ENCODE assay signal across 10 mouse cellular contexts in genomic region chr12:110189329-110189642, GRCm38 (mm10).
DNase-seq lines count a peak whose midpoint lies in the region; ATAC-seq lines count a peak whose summit lies in the region.
"Had no signal": no experiment of that assay in that cellular context is flagged by ENCODE, and none has a peak within 500 bp of the region (broad histone marks: within the 10 kb centered on the region; RNA-seq: fewer than 3 reads in every experiment).

No protein-coding gene starts in this region.

- no peak overlapping the region for H3K27ac ChIP-seq in liver, embryonic 11.5 days (ENCODE audit: low read depth, low read length)
- H3K27ac ChIP-seq in liver, embryonic 12.5 days = no peak overlapping the region
- peak overlapping the region; percentile 96 for H3K27ac ChIP-seq in forebrain, embryonic 12.5 days
- H3K27ac ChIP-seq: liver, embryonic 15.5 days had no signal

- no peak overlapping the region for H3K9ac ChIP-seq in liver, embryonic 11.5 days (ENCODE audit: low read depth, low read length)
- no peak overlapping the region for H3K9ac ChIP-seq in liver, embryonic 12.5 days
- H3K9ac ChIP-seq in forebrain, embryonic 12.5 days = peak overlapping the region; percentile 68
- H3K9ac ChIP-seq: liver, embryonic 15.5 days had no signal

- peaks cover 61% of the 10 kb centered on the region for H3K27me3 ChIP-seq in liver, embryonic 11.5 days (replicated peaks; ENCODE audit: control insufficient read depth, insufficient read depth, low read length)
- peaks cover 81% of the 10 kb centered on the region for H3K27me3 ChIP-seq in liver, embryonic 12.5 days (replicated peaks)
- peaks cover 71% of the 10 kb centered on the region for H3K27me3 ChIP-seq in forebrain, embryonic 12.5 days

- no peak for DNase-seq in liver, embryonic 11.5 days (ENCODE audit: low spot score)
- peak; percentile 23 for DNase-seq in kidney, postnatal 10 days
- peak; percentile 72 for DNase-seq in retina, embryonic 14.5 days (ENCODE audit: low spot score)
- DNase-seq in gastrocnemius, postnatal 10 days = no peak
- DNase-seq in testis, postnatal 10 days (ENCODE audit: low spot score) = no peak

- no peak for ATAC-seq in liver, embryonic 11.5 days (replicated peaks; ENCODE audit: low FRiP score)
- ATAC-seq in liver, embryonic 12.5 days = no peak
- no peak for ATAC-seq in forebrain, embryonic 12.5 days (ENCODE audit: low FRiP score)
- no peak for ATAC-seq in megakaryocyte-erythroid progenitor cell, adult 5-6 weeks (replicated peaks; ENCODE audit: low FRiP score, low TSS enrichment, poor library complexity, severe bottlenecking)

- peak overlapping the region; percentile 17; the same call in 1 of the 2 replicates for H3K4me2 ChIP-seq in liver, embryonic 11.5 days
- no peak overlapping the region for H3K4me2 ChIP-seq in liver, embryonic 12.5 days
- H3K4me2 ChIP-seq in forebrain, embryonic 12.5 days = peak overlapping the region; percentile 61
- H3K4me2 ChIP-seq: liver, embryonic 15.5 days had no signal

- H3K4me3 ChIP-seq in liver, embryonic 11.5 days (ENCODE audit: low read depth, low read length) = peak overlapping the region; percentile 10
- no peak overlapping the region; the same call in 1 of the 2 replicates for H3K4me3 ChIP-seq in liver, embryonic 12.5 days
- H3K4me3 ChIP-seq in forebrain, embryonic 12.5 days (replicated peaks) = peak overlapping the region; percentile 48
- H3K4me3 ChIP-seq: liver, embryonic 15.5 days had no signal

- no peaks in the 10 kb centered on the region for H3K36me3 ChIP-seq in liver, embryonic 11.5 days (ENCODE audit: control insufficient read depth, insufficient read depth, low read length)
- no peaks in the 10 kb centered on the region for H3K36me3 ChIP-seq in liver, embryonic 12.5 days
- H3K36me3 ChIP-seq in forebrain, embryonic 12.5 days (replicated peaks) = no peaks in the 10 kb centered on the region
- H3K36me3 ChIP-seq: G1E; liver, embryonic 15.5 days had no signal

- H3K9me3 ChIP-seq in liver, embryonic 11.5 days (ENCODE audit: control insufficient read depth, low read length) = no peaks in the 10 kb centered on the region
- no peaks in the 10 kb centered on the region for H3K9me3 ChIP-seq in liver, embryonic 12.5 days (replicated peaks)
- no peaks in the 10 kb centered on the region for H3K9me3 ChIP-seq in forebrain, embryonic 12.5 days
- H3K9me3 ChIP-seq: liver, embryonic 15.5 days had no signal

- H3K4me1 ChIP-seq in liver, embryonic 11.5 days (replicated peaks; ENCODE audit: control insufficient read depth, insufficient read depth, low read length) = peaks cover 2% of the 10 kb centered on the region; the same call in 1 of the 2 replicates
- no peaks in the 10 kb centered on the region for H3K4me1 ChIP-seq in liver, embryonic 12.5 days
- peaks cover 55% of the 10 kb centered on the region for H3K4me1 ChIP-seq in forebrain, embryonic 12.5 days
- H3K4me1 ChIP-seq: liver, embryonic 15.5 days had no signal

- 1% methylated on average over 19 of the region's 19 CpGs for WGBS in liver, embryonic 11.5 days
- 2% methylated on average over 19 of the region's 19 CpGs for WGBS in liver, embryonic 12.5 days (ENCODE audit: insufficient replicate concordance)
- WGBS in forebrain, embryonic 12.5 days = under 1% methylated on average over 19 of the region's 19 CpGs

Comparison
In these comparisons a context has a peak if more than half of its experiments do, and no peak if none do; other contexts are left out.
1. DNase-seq: peak in kidney, postnatal 10 days (single experiment) and retina, embryonic 14.5 days (single experiment); none in liver, embryonic 11.5 days (single experiment), gastrocnemius, postnatal 10 days (single experiment) and testis, postnatal 10 days (single experiment).